Mouse (Mus musculus): Measurements from ENCODE around the gene Zic2. TPM values are rescaled to one million over a fixed set of nuclear protein-coding genes. Genes with fewer than 3 reads are reported as not detected.
"Not testable (repeated sequence)": the region's sequence is repeated elsewhere in the genome, so short reads cannot be mapped to it uniquely, and the experiment has no call there.

The Zic2 gene
- total RNA-seq, 1 experiment from 2014 or later, result not detected

GRCm38 (mm10) chr14:122459332-122459731, 15.9 kb upstream of the Zic2 start:
- not testable (repeated sequence) for ATAC-seq (replicated peaks in 1 of 2; ENCODE audit: insufficient read depth in 1 of 2, low FRiP score in 2 of 2, low TSS enrichment in 1 of 2, low read depth in 1 of 2, poor library complexity in 2 of 2, severe bottlenecking in 2 of 2)

GRCm38 (mm10) chr14:122459776-122460175, 15.5 kb upstream of the Zic2 start:
- ATAC-seq (replicated peaks in 1 of 2; ENCODE audit: insufficient read depth in 1 of 2, low FRiP score in 2 of 2, low TSS enrichment in 1 of 2, low read depth in 1 of 2, poor library complexity in 2 of 2, severe bottlenecking in 2 of 2), result no peak

- ATAC-seq (replicated peaks in 1 of 2; ENCODE audit: insufficient read depth in 1 of 2, low FRiP score in 2 of 2, low TSS enrichment in 1 of 2, low read depth in 1 of 2, poor library complexity in 2 of 2, severe bottlenecking in 2 of 2), result no peak
Observed at GRCm38 (mm10) chr14:122460226-122460625, 15.0 kb upstream of the Zic2 start.

- ATAC-seq (replicated peaks in 1 of 2; ENCODE audit: insufficient read depth in 1 of 2, low FRiP score in 2 of 2, low TSS enrichment in 1 of 2, low read depth in 1 of 2, poor library complexity in 2 of 2, severe bottlenecking in 2 of 2), result no peak
Observed at GRCm38 (mm10) chr14:122461500-122461899, 13.7 kb upstream of the Zic2 start.

- no peak for ATAC-seq (replicated peaks in 1 of 2; ENCODE audit: insufficient read depth in 1 of 2, low FRiP score in 2 of 2, low TSS enrichment in 1 of 2, low read depth in 1 of 2, poor library complexity in 2 of 2, severe bottlenecking in 2 of 2)
Observed at GRCm38 (mm10) chr14:122461966-122462365, 13.3 kb upstream of the Zic2 start.

- no peak for ATAC-seq (replicated peaks in 1 of 2; ENCODE audit: insufficient read depth in 1 of 2, low FRiP score in 2 of 2, low TSS enrichment in 1 of 2, low read depth in 1 of 2, poor library complexity in 2 of 2, severe bottlenecking in 2 of 2)
Observed at GRCm38 (mm10) chr14:122462689-122463079, 12.6 kb upstream of the Zic2 start.

- ATAC-seq (replicated peaks in 1 of 2; ENCODE audit: insufficient read depth in 1 of 2, low FRiP score in 2 of 2, low TSS enrichment in 1 of 2, low read depth in 1 of 2, poor library complexity in 2 of 2, severe bottlenecking in 2 of 2), result no peak; a peak in 2 of 4 replicates
Observed at GRCm38 (mm10) chr14:122463080-122463691, 12.0 kb upstream of the Zic2 start.

GRCm38 (mm10) chr14:122463734-122464341, 11.4 kb upstream of the Zic2 start:
- ATAC-seq (replicated peaks in 1 of 2; ENCODE audit: insufficient read depth in 1 of 2, low FRiP score in 2 of 2, low TSS enrichment in 1 of 2, low read depth in 1 of 2, poor library complexity in 2 of 2, severe bottlenecking in 2 of 2), result peak; percentile 34 to 51; a peak in 2 of 4 replicates

GRCm38 (mm10) chr14:122464351-122464762, 10.9 kb upstream of the Zic2 start:
- no peak for ATAC-seq (replicated peaks in 1 of 2; ENCODE audit: insufficient read depth in 1 of 2, low FRiP score in 2 of 2, low TSS enrichment in 1 of 2, low read depth in 1 of 2, poor library complexity in 2 of 2, severe bottlenecking in 2 of 2)

- peak; percentile 15 to 18; a peak in 1 of 4 replicates for ATAC-seq (replicated peaks in 1 of 2; ENCODE audit: insufficient read depth in 1 of 2, low FRiP score in 2 of 2, low TSS enrichment in 1 of 2, low read depth in 1 of 2, poor library complexity in 2 of 2, severe bottlenecking in 2 of 2)
Observed at GRCm38 (mm10) chr14:122464763-122465741, 10.2 kb upstream of the Zic2 start, which contains the start of gene Zic5. Gene Zic5 (minus strand): TSS chr14:122465677.

- ATAC-seq (replicated peaks in 1 of 2; ENCODE audit: insufficient read depth in 1 of 2, low FRiP score in 2 of 2, low TSS enrichment in 1 of 2, low read depth in 1 of 2, poor library complexity in 2 of 2, severe bottlenecking in 2 of 2), result no peak
Observed at GRCm38 (mm10) chr14:122465931-122466490, 9.2 kb upstream of the Zic2 start.

GRCm38 (mm10) chr14:122466756-122467362, 8.4 kb upstream of the Zic2 start:
- ATAC-seq (replicated peaks in 1 of 2; ENCODE audit: insufficient read depth in 1 of 2, low FRiP score in 2 of 2, low TSS enrichment in 1 of 2, low read depth in 1 of 2, poor library complexity in 2 of 2, severe bottlenecking in 2 of 2), result no peak

GRCm38 (mm10) chr14:122467926-122468841, 7.1 kb upstream of the Zic2 start:
- no peak for ATAC-seq (replicated peaks in 1 of 2; ENCODE audit: insufficient read depth in 1 of 2, low FRiP score in 2 of 2, low TSS enrichment in 1 of 2, low read depth in 1 of 2, poor library complexity in 2 of 2, severe bottlenecking in 2 of 2)

GRCm38 (mm10) chr14:122468971-122469755, 6.1 kb upstream of the Zic2 start:
- ATAC-seq (replicated peaks in 1 of 2; ENCODE audit: insufficient read depth in 1 of 2, low FRiP score in 2 of 2, low TSS enrichment in 1 of 2, low read depth in 1 of 2, poor library complexity in 2 of 2, severe bottlenecking in 2 of 2), result no peak

GRCm38 (mm10) chr14:122471449-122472085, 3.7 kb upstream of the Zic2 start:
- ATAC-seq (replicated peaks in 1 of 2; ENCODE audit: insufficient read depth in 1 of 2, low FRiP score in 2 of 2, low TSS enrichment in 1 of 2, low read depth in 1 of 2, poor library complexity in 2 of 2, severe bottlenecking in 2 of 2), result 0 out of 4 replicates have a peak, but pooled peaks of 1 of the 2 experiments have one; percentile 14

Data from hematopoietic stem cell, adult 5-6 weeks (primary cell).